Mouse (Mus musculus): Measurements from ENCODE around the gene Cpb2. TPM values are rescaled to one million over a fixed set of nuclear protein-coding genes. Genes with fewer than 3 reads are reported as not detected.

The Cpb2 gene
- polyA plus RNA-seq, 2 experiments, result not detected

DNA sequence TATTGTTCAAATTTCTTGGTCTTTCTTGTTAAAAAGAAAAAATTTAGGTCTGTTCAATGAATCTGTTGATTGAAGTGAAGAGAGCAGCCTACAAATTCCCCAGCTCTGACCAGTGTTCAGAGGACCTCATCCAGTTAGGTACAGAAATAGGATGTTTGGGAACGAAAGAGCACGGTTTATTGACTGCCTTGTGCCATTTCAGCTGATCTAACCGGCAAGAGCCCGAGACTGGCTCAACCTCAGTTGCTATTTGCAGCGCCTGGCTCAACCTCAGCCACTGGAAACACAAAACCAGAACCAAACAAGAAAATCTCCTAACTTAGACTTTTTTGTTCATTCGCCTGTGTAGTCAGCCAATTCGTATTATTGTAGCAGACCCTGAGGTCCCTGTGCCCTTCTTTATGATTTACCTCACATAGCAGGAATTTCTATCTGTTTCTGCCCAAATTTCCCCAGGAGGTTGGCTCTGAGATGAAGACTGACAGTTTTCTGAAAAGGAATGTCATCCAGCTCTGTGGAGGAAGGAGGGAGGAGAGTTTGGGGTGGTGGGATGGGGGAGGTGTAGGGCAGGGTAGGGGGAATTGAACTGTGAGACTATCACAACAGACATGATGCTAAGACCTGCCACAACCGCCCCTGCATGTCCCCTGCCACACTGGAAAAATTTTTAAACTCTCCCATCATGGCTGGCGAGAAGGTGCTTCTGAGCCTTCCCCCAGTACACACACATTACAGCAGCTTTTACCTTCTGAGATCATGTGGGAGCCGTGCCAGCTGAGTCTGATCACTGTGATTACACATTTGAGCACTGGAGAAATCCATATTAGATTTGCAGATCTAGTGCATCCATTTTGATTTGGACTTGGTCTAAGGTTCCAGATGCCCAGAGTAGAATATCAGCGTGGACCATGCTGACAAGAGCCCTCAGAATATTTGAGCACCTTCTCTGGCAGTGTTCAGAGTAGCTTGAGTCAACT is 4.2 kb downstream of the Cpb2 start:
- Histone ChIP-seq H3K9ac (ENCODE audit: low read depth, low read length, severe bottlenecking) (no peak overlapping the region), H3K36me3 (ENCODE audit: control insufficient read depth, insufficient read depth, low read length) (no peaks in the 10 kb centered on the region), H3K4me3 (replicated peaks; ENCODE audit: low read length) (no peak overlapping the region), H3K4me2 (replicated peaks; ENCODE audit: low read depth, low read length, severe bottlenecking) (no peak overlapping the region), H3K27ac (replicated peaks; ENCODE audit: low read depth, low read length) (no peak overlapping the region), H3K9me3 (ENCODE audit: control insufficient read depth, low read length) (no peaks in the 10 kb centered on the region), H3K4me1 (ENCODE audit: control insufficient read depth, insufficient read depth, low read length) (no peaks in the 10 kb centered on the region), H3K27me3 (ENCODE audit: control insufficient read depth, insufficient read depth, low read length) (no peaks in the 10 kb centered on the region)
- DNase-seq (ENCODE audit: low spot score) (no peak), ATAC-seq (ENCODE audit: low FRiP score, low read depth) (no peak)
- no peak for TF ChIP-seq POLR2A (IDR thresholded peaks at IDR 0.05; ENCODE audit: borderline replicate concordance, extremely low read depth, insufficient read depth, insufficient read length)
- 65% methylated on average over 11 of the region's 11 CpGs for WGBS

DNA sequence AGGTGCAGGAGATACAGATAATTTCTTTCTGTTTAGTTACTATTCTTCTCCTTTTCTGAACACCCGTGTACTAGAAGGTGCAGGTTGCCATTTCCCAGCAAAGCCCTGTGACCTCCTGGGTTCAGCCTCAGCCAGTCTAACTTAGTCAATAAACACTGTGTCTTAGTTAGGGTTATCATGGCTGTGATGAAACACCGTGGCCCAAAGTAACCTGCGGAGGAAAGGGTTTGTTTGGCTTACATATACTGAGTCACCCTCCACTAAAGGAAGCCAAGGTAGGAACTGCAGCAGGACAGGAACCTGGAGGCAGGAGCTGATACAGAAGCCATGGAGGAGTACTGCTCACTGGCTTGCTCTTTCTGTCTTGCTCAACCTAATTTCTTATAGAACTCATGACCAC is 8.3 kb downstream of the Cpb2 start:
- Histone ChIP-seq H3K27me3 (ENCODE audit: control insufficient read depth, insufficient read depth, low read length) (no peaks in the 10 kb centered on the region), H3K36me3 (ENCODE audit: control insufficient read depth, insufficient read depth, low read length) (no peaks in the 10 kb centered on the region), H3K9me3 (ENCODE audit: control insufficient read depth, low read length) (no peaks in the 10 kb centered on the region), H3K27ac (replicated peaks; ENCODE audit: low read depth, low read length) (no peak overlapping the region), H3K4me1 (ENCODE audit: control insufficient read depth, insufficient read depth, low read length) (no peaks in the 10 kb centered on the region), H3K9ac (ENCODE audit: low read depth, low read length, severe bottlenecking) (no peak overlapping the region), H3K4me3 (replicated peaks; ENCODE audit: low read length) (no peak overlapping the region), H3K4me2 (replicated peaks; ENCODE audit: low read depth, low read length, severe bottlenecking) (no peak overlapping the region)
- WGBS, result 88% methylated on average over 3 of the region's 3 CpGs
- DNase-seq (ENCODE audit: low spot score) (no peak), ATAC-seq (ENCODE audit: low FRiP score, low read depth) (no peak)
- TF ChIP-seq POLR2A (IDR thresholded peaks at IDR 0.05; ENCODE audit: borderline replicate concordance, extremely low read depth, insufficient read depth, insufficient read length), result no peak

DNA sequence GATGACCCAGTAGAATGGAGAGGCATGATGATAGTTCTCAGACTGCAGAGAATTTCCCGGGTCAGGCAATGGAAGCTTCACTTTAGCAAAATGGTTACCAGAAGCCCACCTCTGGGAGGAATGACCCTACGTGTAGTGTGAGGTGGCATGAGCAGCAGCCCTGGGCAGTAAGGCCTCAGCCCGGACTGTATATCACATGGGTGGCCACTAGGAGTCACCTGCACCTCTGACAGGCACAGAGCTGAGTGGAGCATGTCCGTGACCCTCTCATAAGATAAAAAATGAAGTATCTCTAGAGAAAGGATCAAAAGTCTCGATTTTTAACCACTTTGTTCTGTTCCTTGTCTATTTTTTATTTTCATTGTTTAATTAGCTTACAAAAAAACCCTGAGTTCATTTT is 14.4 kb downstream of the Cpb2 start:
- H3K9ac ChIP-seq (ENCODE audit: low read depth, low read length, severe bottlenecking), result no peak overlapping the region
- no peak overlapping the region for H3K4me3 ChIP-seq (replicated peaks; ENCODE audit: low read length)
- no peaks in the 10 kb centered on the region for H3K9me3 ChIP-seq (ENCODE audit: control insufficient read depth, low read length)
- DNase-seq (ENCODE audit: low spot score) (no peak), ATAC-seq (ENCODE audit: low FRiP score, low read depth) (no peak)
- 39% methylated on average over 5 of the region's 5 CpGs for WGBS
- H3K27me3 ChIP-seq (ENCODE audit: control insufficient read depth, insufficient read depth, low read length), result no peaks in the 10 kb centered on the region
- H3K4me1 ChIP-seq (ENCODE audit: control insufficient read depth, insufficient read depth, low read length), result no peaks in the 10 kb centered on the region
- no peak overlapping the region for H3K4me2 ChIP-seq (replicated peaks; ENCODE audit: low read depth, low read length, severe bottlenecking)
- H3K36me3 ChIP-seq (ENCODE audit: control insufficient read depth, insufficient read depth, low read length), result no peaks in the 10 kb centered on the region
- H3K27ac ChIP-seq (replicated peaks; ENCODE audit: low read depth, low read length), result no peak overlapping the region
- no peak for TF ChIP-seq POLR2A (IDR thresholded peaks at IDR 0.05; ENCODE audit: borderline replicate concordance, extremely low read depth, insufficient read depth, insufficient read length)

DNA sequence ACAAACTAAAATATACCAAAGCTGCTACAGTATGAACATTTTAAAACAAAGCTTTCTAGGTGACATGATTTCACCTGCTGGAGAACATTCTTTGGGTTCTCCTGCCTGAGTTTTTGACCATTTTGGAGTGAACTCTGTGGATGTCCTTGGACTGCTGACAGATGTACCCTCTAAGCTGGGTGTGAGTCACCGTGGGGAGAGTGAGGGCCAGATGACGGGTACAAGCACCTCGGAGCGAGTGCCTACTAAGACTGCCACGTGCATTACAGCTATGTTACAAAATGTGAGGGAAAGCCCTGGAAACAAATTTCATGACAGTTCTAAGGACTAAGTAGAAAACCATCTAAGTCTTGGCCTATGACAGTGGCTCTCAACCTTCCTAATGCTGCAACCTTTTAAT is 27.4 kb downstream of the Cpb2 start:
- no peaks in the 10 kb centered on the region for H3K4me1 ChIP-seq (ENCODE audit: control insufficient read depth, insufficient read depth, low read length)
- H3K4me2 ChIP-seq (replicated peaks; ENCODE audit: low read depth, low read length, severe bottlenecking), result no peak overlapping the region
- no peak overlapping the region for H3K27ac ChIP-seq (replicated peaks; ENCODE audit: low read depth, low read length)
- H3K36me3 ChIP-seq (ENCODE audit: control insufficient read depth, insufficient read depth, low read length), result no peaks in the 10 kb centered on the region
- WGBS, result 82% methylated on average over 5 of the region's 5 CpGs
- ATAC-seq (ENCODE audit: low FRiP score, low read depth) (no peak), DNase-seq (ENCODE audit: low spot score) (no peak)
- TF ChIP-seq POLR2A (IDR thresholded peaks at IDR 0.05; ENCODE audit: borderline replicate concordance, extremely low read depth, insufficient read depth, insufficient read length), result no peak
- H3K9ac ChIP-seq (ENCODE audit: low read depth, low read length, severe bottlenecking), result no peak overlapping the region
- no peaks in the 10 kb centered on the region for H3K27me3 ChIP-seq (ENCODE audit: control insufficient read depth, insufficient read depth, low read length)
- H3K9me3 ChIP-seq (ENCODE audit: control insufficient read depth, low read length), result no peaks in the 10 kb centered on the region
- H3K4me3 ChIP-seq (replicated peaks; ENCODE audit: low read length), result no peak overlapping the region

DNA sequence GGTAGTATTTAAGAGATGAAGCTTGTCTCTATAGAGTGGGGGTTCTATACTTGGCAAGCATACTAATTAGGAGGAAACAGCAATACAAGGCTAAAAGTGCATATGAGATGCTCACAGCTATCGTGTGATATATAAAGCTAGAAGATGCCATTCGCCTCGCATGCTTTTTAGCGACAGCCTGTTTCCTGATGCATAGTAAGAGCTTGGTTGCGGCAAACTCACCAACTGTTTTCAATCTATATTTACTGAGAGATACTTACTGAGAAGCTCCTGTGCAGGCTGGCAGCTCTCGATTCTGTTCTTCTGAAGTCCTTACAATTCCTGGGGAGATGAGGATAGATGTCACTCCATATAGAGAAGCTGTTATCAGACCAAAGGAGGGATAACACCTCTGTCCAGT is 37.6 kb downstream of the Cpb2 start:
- no peak for ATAC-seq (ENCODE audit: low FRiP score, low read depth)
- H3K36me3 ChIP-seq (ENCODE audit: control insufficient read depth, insufficient read depth, low read length), result no peaks in the 10 kb centered on the region
- DNase-seq (ENCODE audit: low spot score), result no peak
- H3K4me1 ChIP-seq (ENCODE audit: control insufficient read depth, insufficient read depth, low read length), result no peaks in the 10 kb centered on the region
- no peak overlapping the region for H3K4me2 ChIP-seq (replicated peaks; ENCODE audit: low read depth, low read length, severe bottlenecking)
- no peaks in the 10 kb centered on the region for H3K27me3 ChIP-seq (ENCODE audit: control insufficient read depth, insufficient read depth, low read length)
- no peak overlapping the region for H3K27ac ChIP-seq (replicated peaks; ENCODE audit: low read depth, low read length)
- WGBS, result 86% methylated on average over 6 of the region's 6 CpGs
- no peaks in the 10 kb centered on the region for H3K9me3 ChIP-seq (ENCODE audit: control insufficient read depth, low read length)
- H3K4me3 ChIP-seq (replicated peaks; ENCODE audit: low read length), result no peak overlapping the region
- no peak for TF ChIP-seq POLR2A (IDR thresholded peaks at IDR 0.05; ENCODE audit: borderline replicate concordance, extremely low read depth, insufficient read depth, insufficient read length)
- H3K9ac ChIP-seq (ENCODE audit: low read depth, low read length, severe bottlenecking), result no peak overlapping the region

Data from limb, embryonic 14.5 days (tissue).